Mouse (Mus musculus): ENCODE measurements around the gene Tspan3. TPM values are rescaled to one million over a fixed set of nuclear protein-coding genes. Genes with fewer than 3 reads are reported as not detected.

Gene Tspan3
- polyA plus RNA-seq, 1 experiment, result 2.3 TPM

DNA sequence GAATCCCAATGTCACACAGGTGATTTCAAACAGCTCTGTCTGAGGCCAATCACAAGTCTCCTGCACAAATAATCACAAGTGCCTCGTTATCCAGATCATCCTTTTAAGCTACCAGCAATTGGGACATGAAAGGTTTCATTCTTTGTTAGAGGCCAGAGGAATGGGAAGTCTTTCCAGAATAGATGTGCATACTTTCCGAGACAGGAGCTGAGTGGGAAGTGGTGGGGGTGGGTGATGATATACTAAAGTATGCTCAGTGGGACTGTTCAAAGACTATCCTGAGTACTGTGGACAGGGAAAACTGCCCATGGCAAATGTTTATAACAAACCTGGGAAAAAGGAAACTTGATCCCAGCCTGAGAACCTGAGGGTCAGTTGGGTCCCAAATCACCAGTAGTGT, 5.8 kb downstream of the Tspan3 start:
- Histone ChIP-seq H3K36me3 (replicated peaks; ENCODE audit: low read length) (no peaks in the 10 kb centered on the region), H3K4me1 (peaks cover 22% of the 10 kb centered on the region), H3K9me3 (no peaks in the 10 kb centered on the region), H3K27me3 (replicated peaks) (peaks cover 23% of the 10 kb centered on the region), H3K4me3 (replicated peaks) (no peak overlapping the region)
- no peak for TF ChIP-seq FLI1 (IDR thresholded peaks at IDR 0.05; ENCODE audit: low read length)

GRCm38 (mm10) chr9:56158077-56158476, 7.2 kb downstream of the Tspan3 start:
- peaks cover 14% of the 10 kb centered on the region for H3K27me3 ChIP-seq (replicated peaks)
- no peak overlapping the region for H3K4me3 ChIP-seq (replicated peaks)
- H3K36me3 ChIP-seq (replicated peaks; ENCODE audit: low read length), result no peaks in the 10 kb centered on the region
- TF ChIP-seq FLI1 (IDR thresholded peaks at IDR 0.05; ENCODE audit: low read length) (no peak), GATA1 (IDR thresholded peaks at IDR 0.05; ENCODE audit: borderline replicate concordance, low read length) (no peak)
- H3K4me1 ChIP-seq, result peaks cover 22% of the 10 kb centered on the region
- no peaks in the 10 kb centered on the region for H3K9me3 ChIP-seq

DNA sequence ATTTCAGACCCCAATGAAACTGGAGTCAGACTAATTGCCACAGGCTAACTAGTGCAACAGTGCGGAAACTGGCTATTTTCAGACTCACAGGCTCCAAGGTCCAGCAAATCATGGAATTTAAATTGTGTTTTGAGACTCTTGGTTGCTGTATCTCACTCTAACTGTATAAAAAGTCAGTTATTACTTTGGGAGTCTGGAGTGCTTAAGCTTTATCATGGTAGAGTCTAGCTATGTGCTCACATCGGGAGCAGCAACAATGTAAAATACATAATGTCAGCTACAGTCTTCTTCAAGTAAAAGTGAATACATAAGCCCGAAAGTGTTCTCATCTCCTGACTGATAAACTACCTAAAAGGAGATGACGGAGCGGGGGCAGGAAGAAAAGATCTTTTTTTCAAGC, 10.7 kb downstream of the Tspan3 start:
- Histone ChIP-seq H3K4me1 (0 out of 2 replicates have a peak, but pooled peaks cover 8% of the 10 kb centered on the region), H3K4me3 (replicated peaks) (no peak overlapping the region), H3K36me3 (replicated peaks; ENCODE audit: low read length) (no peaks in the 10 kb centered on the region), H3K9me3 (0 out of 2 replicates have a peak, but pooled peaks cover 4% of the 10 kb centered on the region), H3K27me3 (replicated peaks) (no peaks in the 10 kb centered on the region)
- no peak for TF ChIP-seq FLI1 (IDR thresholded peaks at IDR 0.05; ENCODE audit: low read length)
- no peak for TF ChIP-seq GATA1 (IDR thresholded peaks at IDR 0.05; ENCODE audit: borderline replicate concordance, low read length)

DNA sequence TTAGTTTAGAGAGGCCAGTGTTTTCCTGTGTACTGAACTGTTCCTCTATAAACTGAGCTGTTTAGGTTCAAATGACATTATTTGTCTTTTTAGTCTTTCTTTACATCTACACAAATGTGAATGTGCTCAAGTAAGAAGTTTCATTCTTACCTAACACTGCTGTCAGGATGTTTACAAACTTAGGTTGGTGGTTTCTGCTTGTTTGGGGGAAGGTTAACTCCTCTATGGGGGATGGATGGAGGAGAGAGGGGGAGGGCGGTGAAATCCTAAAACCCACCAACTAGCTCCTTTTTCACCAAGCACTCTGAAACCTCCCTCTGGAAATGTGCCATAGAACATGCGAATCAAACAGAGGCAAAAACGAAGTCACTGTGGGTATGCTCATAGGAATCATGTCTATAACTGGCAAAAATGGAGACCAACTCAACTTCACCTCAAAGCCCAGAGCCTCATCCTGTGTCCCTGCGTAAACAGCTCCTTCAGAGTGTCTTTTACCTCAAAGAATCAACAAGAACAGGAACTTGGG, 12.7 kb downstream of the Tspan3 start:
- no peak for TF ChIP-seq FLI1 (IDR thresholded peaks at IDR 0.05; ENCODE audit: low read length)
- no peak for TF ChIP-seq GATA1 (IDR thresholded peaks at IDR 0.05; ENCODE audit: borderline replicate concordance, low read length)
- Histone ChIP-seq H3K27me3 (replicated peaks) (no peaks in the 10 kb centered on the region), H3K36me3 (replicated peaks; ENCODE audit: low read length) (no peaks in the 10 kb centered on the region), H3K9me3 (0 out of 2 replicates have a peak, but pooled peaks cover 4% of the 10 kb centered on the region), H3K4me1 (0 out of 2 replicates have a peak, but pooled peaks cover 6% of the 10 kb centered on the region), H3K4me3 (replicated peaks) (no peak overlapping the region)

DNA sequence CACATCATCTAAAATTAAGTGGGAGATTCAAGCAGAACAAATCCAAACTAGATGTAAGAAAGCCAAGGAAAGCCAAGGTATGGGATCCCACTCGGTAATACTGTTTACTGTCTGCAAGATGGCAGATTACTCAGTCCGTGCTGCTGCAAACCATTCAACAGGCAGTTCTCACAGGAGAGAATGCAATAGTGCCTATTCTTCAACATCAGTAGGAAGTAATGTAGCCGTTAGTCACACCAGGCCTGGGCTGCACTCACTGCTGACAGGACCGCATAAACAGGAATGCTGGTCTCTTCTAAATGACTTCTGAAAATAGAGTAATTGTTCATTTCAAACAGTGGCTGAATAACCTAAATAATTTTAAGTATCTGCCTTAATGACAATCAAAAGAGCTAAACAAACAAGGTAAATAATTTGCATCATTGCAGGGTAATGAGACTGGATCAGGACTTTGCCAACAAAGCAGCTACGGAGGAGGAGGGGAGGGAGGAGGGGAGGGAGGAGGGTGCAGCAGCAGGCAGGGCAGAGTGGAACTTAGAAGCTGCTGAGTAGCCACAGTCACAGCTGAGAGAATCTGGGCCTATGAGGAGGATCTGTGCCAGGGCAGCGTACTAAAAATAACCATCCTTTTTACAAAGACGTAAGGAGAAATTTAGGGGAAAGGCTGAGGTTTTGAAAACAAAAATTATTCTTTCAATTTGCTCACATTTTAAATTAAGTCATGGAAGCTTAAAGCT, 13.4 kb downstream of the Tspan3 start:
- Histone ChIP-seq H3K4me3 (replicated peaks) (no peak overlapping the region), H3K9me3 (0 out of 2 replicates have a peak, but pooled peaks cover 4% of the 10 kb centered on the region), H3K4me1 (0 out of 2 replicates have a peak, but pooled peaks cover 6% of the 10 kb centered on the region), H3K36me3 (replicated peaks; ENCODE audit: low read length) (no peaks in the 10 kb centered on the region), H3K27me3 (replicated peaks) (no peaks in the 10 kb centered on the region)
- TF ChIP-seq GATA1 (IDR thresholded peaks at IDR 0.05; ENCODE audit: borderline replicate concordance, low read length), result no peak
- TF ChIP-seq FLI1 (IDR thresholded peaks at IDR 0.05; ENCODE audit: low read length), result no peak

DNA sequence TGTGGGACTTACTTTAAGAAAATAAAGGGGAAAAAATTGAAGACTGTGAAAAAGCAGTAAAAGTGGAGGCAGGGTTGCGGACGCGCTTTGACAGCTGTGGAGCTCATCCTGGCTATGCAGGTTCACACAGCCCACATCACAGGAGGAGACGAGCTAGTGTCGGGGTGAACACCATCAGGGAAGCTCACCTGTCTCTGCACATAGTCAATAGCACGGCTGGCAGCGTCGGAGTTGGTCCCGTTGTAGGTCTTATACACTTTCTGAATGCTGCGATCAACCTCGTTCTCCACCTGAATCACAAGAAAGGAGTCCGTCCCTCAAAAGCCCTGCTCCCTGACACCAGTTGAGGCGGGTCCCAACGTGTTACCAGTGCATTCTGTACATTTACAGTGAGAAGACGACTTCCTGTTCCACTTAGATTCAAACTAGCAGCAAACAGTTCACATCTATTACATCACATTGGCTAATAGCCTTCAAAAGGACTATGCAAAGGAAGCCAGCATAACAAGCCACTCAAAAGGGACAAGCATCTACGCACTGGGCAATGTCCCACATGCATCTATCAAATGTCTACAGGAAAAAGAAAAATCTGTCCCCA, 18.9 kb downstream of the Tspan3 start:
- peaks cover 14% of the 10 kb centered on the region for H3K36me3 ChIP-seq (replicated peaks; ENCODE audit: low read length)
- no peak for TF ChIP-seq GATA1 (IDR thresholded peaks at IDR 0.05; ENCODE audit: borderline replicate concordance, low read length)
- no peak for TF ChIP-seq FLI1 (IDR thresholded peaks at IDR 0.05; ENCODE audit: low read length)
- H3K9me3 ChIP-seq, result 0 out of 2 replicates have a peak, but pooled peaks cover 4% of the 10 kb centered on the region
- H3K4me3 ChIP-seq (replicated peaks), result no peak overlapping the region
- no peaks in the 10 kb centered on the region for H3K27me3 ChIP-seq (replicated peaks)
- H3K4me1 ChIP-seq, result no peaks in the 10 kb centered on the region

DNA sequence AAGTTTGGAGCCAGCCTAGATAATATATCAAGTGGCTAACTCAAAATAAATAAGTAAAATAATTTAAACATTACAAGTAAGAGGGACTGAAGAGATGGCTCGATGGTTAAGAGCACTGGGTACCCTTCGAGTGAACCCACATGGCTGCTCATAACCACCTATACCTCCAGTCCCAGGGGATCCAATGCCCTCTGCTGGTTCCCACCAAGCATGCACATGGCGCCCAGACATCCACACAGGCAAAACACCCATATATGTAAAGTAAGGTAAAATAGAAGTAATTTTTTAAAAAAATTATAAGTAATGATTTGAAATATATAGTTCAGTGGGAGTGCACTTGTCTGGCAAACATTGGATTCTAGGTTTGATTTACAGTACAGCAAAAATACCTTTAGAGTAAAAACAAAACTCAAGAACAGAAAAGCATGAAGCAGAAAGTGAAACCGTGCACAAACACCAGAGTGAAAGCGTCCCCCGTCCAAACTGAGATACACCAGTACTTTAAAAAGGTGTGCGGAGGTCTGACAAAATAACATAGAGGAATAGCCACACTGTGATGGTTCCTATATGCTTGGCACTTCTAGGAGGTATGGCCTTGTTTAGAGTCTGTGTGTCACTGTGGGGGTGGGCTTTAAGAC, 20.8 kb downstream of the Tspan3 start:
- Histone ChIP-seq H3K4me3 (replicated peaks) (no peak overlapping the region), H3K36me3 (replicated peaks; ENCODE audit: low read length) (peaks cover 19% of the 10 kb centered on the region), H3K27me3 (replicated peaks) (no peaks in the 10 kb centered on the region), H3K9me3 (no peaks in the 10 kb centered on the region), H3K4me1 (no peaks in the 10 kb centered on the region)
- no peak for TF ChIP-seq FLI1 (IDR thresholded peaks at IDR 0.05; ENCODE audit: low read length)
- no peak for TF ChIP-seq GATA1 (IDR thresholded peaks at IDR 0.05; ENCODE audit: borderline replicate concordance, low read length)

- Histone ChIP-seq H3K9me3 (no peaks in the 10 kb centered on the region), H3K4me3 (replicated peaks) (no peak overlapping the region), H3K36me3 (replicated peaks; ENCODE audit: low read length) (peaks cover 20% of the 10 kb centered on the region), H3K27me3 (replicated peaks) (no peaks in the 10 kb centered on the region), H3K4me1 (no peaks in the 10 kb centered on the region)
- TF ChIP-seq GATA1 (IDR thresholded peaks at IDR 0.05; ENCODE audit: borderline replicate concordance, low read length), result no peak
- TF ChIP-seq FLI1 (IDR thresholded peaks at IDR 0.05; ENCODE audit: low read length), result no peak
Measured at GRCm38 (mm10) chr9:56141776-56142175, 23.5 kb downstream of the Tspan3 start.

- TF ChIP-seq FLI1 (IDR thresholded peaks at IDR 0.05; ENCODE audit: low read length), result no peak
- TF ChIP-seq GATA1 (IDR thresholded peaks at IDR 0.05; ENCODE audit: borderline replicate concordance, low read length), result no peak
- no peaks in the 10 kb centered on the region for H3K9me3 ChIP-seq
- no peak overlapping the region for H3K4me3 ChIP-seq (replicated peaks)
- peaks cover 28% of the 10 kb centered on the region for H3K36me3 ChIP-seq (replicated peaks; ENCODE audit: low read length)
- H3K4me1 ChIP-seq, result no peaks in the 10 kb centered on the region; the same call in 1 of the 2 replicates
- H3K27me3 ChIP-seq (replicated peaks), result no peaks in the 10 kb centered on the region
Measured at GRCm38 (mm10) chr9:56135590-56136197, 29.6 kb downstream of the Tspan3 start.

Data from megakaryocyte, embryonic 14.5 days (primary cell).